Mouse (Mus musculus) neural tube, embryonic 12.5 days (tissue): Measurements from ENCODE around the gene Ect2. TPM values are rescaled to one million over a fixed set of nuclear protein-coding genes. Genes with fewer than 3 reads are reported as not detected.

Experiments
- ATAC-seq: fragments of 200-750 bp; cut with Nextera tagmentation; 2 replicates; pipeline ENCODE4 v1.8.0; 2017; ENCODE audit warnings: low read depth, mild to moderate bottlenecking, moderate TSS enrichment, moderate library complexity; ENCODE audit not compliant: low FRiP score
- H3K27ac ChIP-seq: fragments of 300-500 bp; sonication (generic); 2 replicates; pipeline ENCODE4 v1.5.1; 2016
- H3K27me3 ChIP-seq: fragments of 300-500 bp; sonication (generic); replicated peaks from 2 replicates; pipeline ENCODE4 v1.6.1; 2016; ENCODE audit warnings: mild to moderate bottlenecking
- H3K36me3 ChIP-seq: fragments of 300-500 bp; sonication (generic); 2 replicates; pipeline ENCODE4 v1.6.1; 2016; ENCODE audit warnings: mild to moderate bottlenecking
- H3K4me1 ChIP-seq: fragments of 300-500 bp; sonication (generic); 2 replicates; pipeline ENCODE4 v1.6.1; 2016
- H3K4me2 ChIP-seq: fragments of 300-500 bp; sonication (generic); replicated peaks from 2 replicates; pipeline ENCODE4 v1.6.1; 2016; ENCODE audit warnings: mild to moderate bottlenecking
- H3K4me3 ChIP-seq: fragments of 300-500 bp; sonication (generic); 2 replicates; pipeline ENCODE4 v1.5.1; 2016
- H3K9ac ChIP-seq: fragments of 300-500 bp; sonication (generic); 2 replicates; pipeline ENCODE4 v1.6.1; 2016; ENCODE audit warnings: mild to moderate bottlenecking
- H3K9me3 ChIP-seq: fragments of 300-500 bp; sonication (generic); 2 replicates; pipeline ENCODE4 v1.6.1; 2016; ENCODE audit warnings: mild to moderate bottlenecking
- WGBS: fragments of 180-500 bp; shearing (Covaris S2); methylation state at CpG from one replicate; pipeline ENCODE4 v1.1.7; 2016; 5-methylcytosine and 5-hydroxymethylcytosine counted together
- polyA plus RNA-seq: library from polyadenylated mRNA; unstranded; fragments of >200 nt; fragmentation: Nextera tagmentation; extraction: Ambion mirVana; gene quantifications from 2 replicates; pipeline ENCODE4 v1.2.1, GENCODE M21; 2016

Ect2 gene
- polyA plus RNA-seq, 1 experiment from 2014 or later, result 54.7 TPM

DNA sequence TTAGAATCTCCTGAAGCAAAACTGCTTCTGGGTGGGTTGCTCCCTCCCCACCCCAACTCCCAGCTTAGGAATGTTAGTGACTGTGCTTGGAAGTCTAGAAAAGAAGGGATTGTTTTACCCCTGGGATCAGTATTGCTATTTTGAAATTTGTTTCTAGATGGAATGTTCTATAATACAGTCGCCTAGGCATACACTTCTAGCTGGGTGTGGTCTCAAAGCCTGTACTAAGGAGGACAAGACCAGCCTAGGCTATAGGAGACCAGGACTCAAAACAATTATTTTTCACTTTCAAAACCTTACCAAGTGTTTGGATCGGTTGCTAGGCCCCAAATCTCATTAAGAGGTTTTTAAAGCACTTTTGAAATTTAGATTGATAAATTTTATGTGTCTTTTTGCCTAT is 602 bp upstream of the Ect2 start:
- H3K27ac ChIP-seq, result no peak overlapping the region
- no peak overlapping the region for H3K9ac ChIP-seq
- H3K27me3 ChIP-seq, result no peaks in the 10 kb centered on the region
- peak; percentile 22 for ATAC-seq
- H3K4me2 ChIP-seq, result peak overlapping the region; percentile 81
- 72% methylated on average over 2 of the region's 2 CpGs for WGBS
- H3K4me3 ChIP-seq, result peak overlapping the region; percentile 80; the same call in 1 of the 2 replicates
- 0 out of 2 replicates have a peak, but pooled peaks cover 3% of the 10 kb centered on the region for H3K36me3 ChIP-seq
- H3K9me3 ChIP-seq, result no peaks in the 10 kb centered on the region
- H3K4me1 ChIP-seq, result peaks cover 17% of the 10 kb centered on the region

GRCm38 (mm10) chr3:27153191-27153671 is 447 bp downstream of the Ect2 start:
- H3K4me2 ChIP-seq, result peak overlapping the region; percentile 81
- under 1% methylated on average over 31 of the region's 31 CpGs for WGBS
- H3K9ac ChIP-seq, result peak overlapping the region; percentile 77
- H3K4me1 ChIP-seq, result peaks cover 17% of the 10 kb centered on the region
- no peaks in the 10 kb centered on the region for H3K9me3 ChIP-seq
- peak overlapping the region; percentile 80 for H3K4me3 ChIP-seq
- no peaks in the 10 kb centered on the region for H3K27me3 ChIP-seq
- peak; percentile 63 for ATAC-seq
- no peak overlapping the region for H3K27ac ChIP-seq
- H3K36me3 ChIP-seq, result peaks cover 9% of the 10 kb centered on the region; the same call in 1 of the 2 replicates

- Histone ChIP-seq H3K9me3 (no peaks in the 10 kb centered on the region), H3K36me3 (peaks cover 33% of the 10 kb centered on the region), H3K27ac (no peak overlapping the region), H3K4me3 (no peak overlapping the region), H3K4me1 (no peaks in the 10 kb centered on the region), H3K9ac (no peak overlapping the region), H3K4me2 (no peak overlapping the region), H3K27me3 (no peaks in the 10 kb centered on the region)
- no peak for ATAC-seq
- WGBS, result 94% methylated on average over 7 of the region's 7 CpGs
Measured at GRCm38 (mm10) chr3:27145733-27146132, 7.9 kb downstream of the Ect2 start.

DNA sequence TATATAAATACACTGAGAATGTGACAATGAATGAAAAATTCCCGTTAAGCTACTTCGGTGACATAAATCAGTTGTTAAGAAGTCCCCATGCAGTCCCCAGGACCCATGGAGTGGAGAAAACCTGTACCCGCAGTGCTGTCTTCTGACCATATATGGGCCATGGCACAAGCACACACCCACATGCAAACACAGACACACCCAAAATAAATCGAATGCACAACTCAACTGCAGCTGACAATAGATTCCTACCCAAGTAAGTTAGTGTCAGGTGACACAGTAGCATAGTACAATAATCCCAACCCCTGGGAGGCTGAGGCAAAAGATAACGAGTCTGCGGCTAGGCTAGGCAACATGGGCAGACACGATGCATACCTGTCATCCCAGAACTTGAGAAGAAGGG is 10.1 kb downstream of the Ect2 start:
- H3K9me3 ChIP-seq, result no peaks in the 10 kb centered on the region
- H3K27ac ChIP-seq, result no peak overlapping the region
- no peaks in the 10 kb centered on the region for H3K27me3 ChIP-seq
- H3K9ac ChIP-seq, result no peak overlapping the region
- H3K4me3 ChIP-seq, result no peak overlapping the region
- H3K4me2 ChIP-seq, result no peak overlapping the region
- no peaks in the 10 kb centered on the region for H3K4me1 ChIP-seq
- no peak for ATAC-seq
- whole genome bisulfite sequencing, result 93% methylated on average over 7 of the region's 7 CpGs
- H3K36me3 ChIP-seq, result peaks cover 40% of the 10 kb centered on the region

DNA sequence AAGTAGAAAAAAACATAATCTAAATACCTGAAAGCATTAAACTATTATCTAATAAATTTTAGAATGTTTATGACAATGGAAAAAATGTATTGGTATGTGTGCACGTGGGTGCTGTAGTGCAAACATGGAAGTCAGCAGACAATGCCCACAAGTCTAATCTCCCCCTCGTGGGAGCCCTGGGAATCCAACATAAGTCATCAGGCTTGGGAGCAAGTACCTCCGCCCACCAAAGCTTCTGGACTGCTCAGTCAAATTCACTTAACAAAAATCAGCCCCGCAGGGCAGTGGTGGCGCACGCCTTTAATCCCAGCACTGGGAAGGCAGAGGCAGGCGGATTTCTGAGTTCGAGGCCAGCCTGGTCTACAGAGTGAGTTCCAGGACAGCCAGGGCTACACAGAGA is 13.6 kb downstream of the Ect2 start:
- no peak for ATAC-seq
- Histone ChIP-seq H3K36me3 (peaks cover 55% of the 10 kb centered on the region), H3K9ac (no peak overlapping the region), H3K27me3 (no peaks in the 10 kb centered on the region), H3K4me1 (no peaks in the 10 kb centered on the region), H3K4me2 (no peak overlapping the region), H3K27ac (no peak overlapping the region), H3K4me3 (no peak overlapping the region), H3K9me3 (no peaks in the 10 kb centered on the region)
- WGBS, result 91% methylated on average over 8 of the region's 8 CpGs

DNA sequence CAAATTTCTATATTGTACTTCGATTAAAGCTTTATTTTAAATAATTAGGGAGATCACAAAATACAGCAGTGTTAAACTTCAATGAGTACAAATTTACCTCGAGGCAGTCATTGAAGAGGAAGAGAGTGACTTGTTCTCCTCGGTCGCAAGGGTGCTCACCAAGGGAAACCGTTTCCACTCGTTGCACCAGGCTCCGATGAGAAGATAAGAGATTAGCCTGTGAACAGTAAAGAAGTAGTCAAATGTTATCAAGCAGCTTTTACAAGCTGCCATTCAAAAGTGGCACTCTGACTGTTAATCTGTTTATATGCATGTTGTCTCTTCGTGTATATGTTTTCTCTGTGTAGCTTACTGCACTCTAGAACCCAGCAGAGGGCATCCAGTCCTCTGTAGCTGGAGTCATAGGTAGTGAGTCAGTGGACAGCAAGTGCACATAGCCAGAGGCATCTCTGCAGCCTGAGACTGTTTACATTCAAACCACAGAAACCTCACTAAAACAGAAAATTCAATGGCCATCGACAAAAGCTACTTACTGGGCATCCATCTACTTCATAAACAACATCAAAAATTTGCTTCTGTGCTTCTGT is 31.7 kb downstream of the Ect2 start:
- Histone ChIP-seq H3K9ac (no peak overlapping the region), H3K4me2 (no peak overlapping the region), H3K4me1 (no peaks in the 10 kb centered on the region), H3K36me3 (peaks cover 34% of the 10 kb centered on the region), H3K27ac (no peak overlapping the region), H3K4me3 (no peak overlapping the region), H3K27me3 (no peaks in the 10 kb centered on the region), H3K9me3 (no peaks in the 10 kb centered on the region)
- WGBS, result 94% methylated on average over 9 of the region's 9 CpGs
- no peak for ATAC-seq

GRCm38 (mm10) chr3:27120932-27121331 is 32.7 kb downstream of the Ect2 start:
- peaks cover 38% of the 10 kb centered on the region for H3K36me3 ChIP-seq
- H3K4me2 ChIP-seq, result no peak overlapping the region
- H3K4me3 ChIP-seq, result no peak overlapping the region
- no peak for ATAC-seq
- 93% methylated on average over 6 of the region's 6 CpGs for WGBS
- no peak overlapping the region for H3K9ac ChIP-seq
- no peaks in the 10 kb centered on the region for H3K9me3 ChIP-seq
- H3K27ac ChIP-seq, result no peak overlapping the region
- H3K27me3 ChIP-seq, result no peaks in the 10 kb centered on the region
- no peaks in the 10 kb centered on the region for H3K4me1 ChIP-seq

DNA sequence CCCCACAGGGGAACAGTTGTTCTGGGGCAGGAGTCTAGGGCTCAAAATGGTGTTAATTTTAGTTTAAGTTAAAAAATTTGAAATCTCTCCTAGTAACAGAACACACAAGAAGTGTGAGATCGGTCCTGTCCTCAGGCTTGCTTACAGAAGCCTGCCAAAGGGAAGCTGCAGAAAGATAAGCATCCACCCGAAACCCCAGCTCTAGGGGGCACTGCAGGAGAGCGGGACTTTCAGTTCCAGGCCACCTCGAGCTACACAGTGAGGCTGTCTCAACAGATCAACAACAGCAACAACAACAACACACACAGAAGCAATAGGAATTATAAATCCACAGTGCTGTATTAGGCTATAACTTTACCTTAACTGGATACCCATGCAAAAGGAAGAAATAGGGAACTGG is 35.5 kb downstream of the Ect2 start:
- H3K36me3 ChIP-seq, result peaks cover 42% of the 10 kb centered on the region
- no peak overlapping the region for H3K27ac ChIP-seq
- no peak overlapping the region for H3K9ac ChIP-seq
- no peak overlapping the region for H3K4me3 ChIP-seq
- H3K27me3 ChIP-seq, result no peaks in the 10 kb centered on the region
- H3K4me1 ChIP-seq, result no peaks in the 10 kb centered on the region
- no peaks in the 10 kb centered on the region for H3K9me3 ChIP-seq
- H3K4me2 ChIP-seq, result no peak overlapping the region
- WGBS, result 92% methylated on average over 4 of the region's 4 CpGs
- no peak for ATAC-seq

DNA sequence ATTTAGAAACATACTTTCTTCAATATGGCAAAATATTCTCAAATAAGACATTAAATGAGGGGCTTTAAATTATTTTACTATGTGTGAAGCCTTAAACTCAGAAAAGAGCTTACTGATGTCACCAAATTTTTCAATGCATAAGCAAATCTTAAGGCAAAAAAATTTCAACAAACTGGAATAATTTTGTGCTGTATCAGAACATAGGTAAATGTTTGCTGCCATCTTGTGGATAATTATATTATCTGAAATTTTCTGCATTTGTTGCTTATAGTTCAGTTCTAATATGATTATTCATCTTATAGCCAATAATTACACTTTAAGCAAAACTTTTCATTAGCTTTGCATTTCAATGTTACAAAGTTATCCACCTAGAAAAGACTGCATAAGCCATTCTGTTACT is 42.8 kb downstream of the Ect2 start:
- no peak overlapping the region for H3K9ac ChIP-seq
- peaks cover 20% of the 10 kb centered on the region for H3K36me3 ChIP-seq
- H3K4me3 ChIP-seq, result no peak overlapping the region
- no peak for ATAC-seq
- no peak overlapping the region for H3K4me2 ChIP-seq
- no peak overlapping the region for H3K27ac ChIP-seq
- H3K9me3 ChIP-seq, result no peaks in the 10 kb centered on the region
- H3K4me1 ChIP-seq, result no peaks in the 10 kb centered on the region
- no peaks in the 10 kb centered on the region for H3K27me3 ChIP-seq

DNA sequence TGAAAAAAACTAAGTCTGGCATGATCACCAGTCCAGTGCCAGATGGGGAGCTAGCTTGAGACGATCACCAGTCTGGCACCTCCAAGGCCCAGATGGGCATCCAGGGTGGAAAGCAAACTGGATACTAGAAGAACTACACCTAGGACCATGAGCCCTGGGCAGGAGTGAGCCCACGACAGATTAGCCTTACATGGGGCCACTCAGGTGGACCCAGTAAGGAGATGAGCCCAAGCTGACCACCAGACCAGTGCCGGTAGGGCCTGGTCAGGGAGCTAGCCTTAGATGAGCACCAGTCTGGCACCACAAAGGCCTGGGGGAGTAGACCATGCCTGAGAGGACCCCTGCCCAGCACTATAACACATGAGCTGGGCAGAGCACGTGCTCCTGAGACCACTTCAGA is 44.6 kb downstream of the Ect2 start:
- no peak overlapping the region for H3K9ac ChIP-seq
- H3K27me3 ChIP-seq, result no peaks in the 10 kb centered on the region
- no peak for ATAC-seq
- H3K4me2 ChIP-seq, result no peak overlapping the region
- H3K27ac ChIP-seq, result no peak overlapping the region
- H3K4me3 ChIP-seq, result no peak overlapping the region
- H3K36me3 ChIP-seq, result peaks cover 16% of the 10 kb centered on the region
- WGBS, result 95% methylated on average over 4 of the region's 4 CpGs
- no peaks in the 10 kb centered on the region for H3K4me1 ChIP-seq
- no peaks in the 10 kb centered on the region for H3K9me3 ChIP-seq

- Histone ChIP-seq H3K27me3 (no peaks in the 10 kb centered on the region), H3K4me2 (no peak overlapping the region), H3K9me3 (no peaks in the 10 kb centered on the region), H3K4me3 (no peak overlapping the region), H3K4me1 (no peaks in the 10 kb centered on the region), H3K36me3 (peaks cover 18% of the 10 kb centered on the region), H3K9ac (no peak overlapping the region), H3K27ac (no peak overlapping the region)
- ATAC-seq, result no peak
- WGBS, result 89% methylated on average over 6 of the region's 6 CpGs
Measured at GRCm38 (mm10) chr3:27107142-27107541, 46.5 kb downstream of the Ect2 start.

- no peak overlapping the region for H3K4me2 ChIP-seq
- no peaks in the 10 kb centered on the region for H3K9me3 ChIP-seq
- H3K27ac ChIP-seq, result no peak overlapping the region
- no peak for ATAC-seq
- no peak overlapping the region for H3K9ac ChIP-seq
- H3K4me1 ChIP-seq, result no peaks in the 10 kb centered on the region
- peaks cover 22% of the 10 kb centered on the region for H3K36me3 ChIP-seq
- no peaks in the 10 kb centered on the region for H3K27me3 ChIP-seq
- H3K4me3 ChIP-seq, result no peak overlapping the region
- 96% methylated on average over 6 of the region's 6 CpGs for WGBS
Measured at GRCm38 (mm10) chr3:27102965-27103364, 50.7 kb downstream of the Ect2 start.

DNA sequence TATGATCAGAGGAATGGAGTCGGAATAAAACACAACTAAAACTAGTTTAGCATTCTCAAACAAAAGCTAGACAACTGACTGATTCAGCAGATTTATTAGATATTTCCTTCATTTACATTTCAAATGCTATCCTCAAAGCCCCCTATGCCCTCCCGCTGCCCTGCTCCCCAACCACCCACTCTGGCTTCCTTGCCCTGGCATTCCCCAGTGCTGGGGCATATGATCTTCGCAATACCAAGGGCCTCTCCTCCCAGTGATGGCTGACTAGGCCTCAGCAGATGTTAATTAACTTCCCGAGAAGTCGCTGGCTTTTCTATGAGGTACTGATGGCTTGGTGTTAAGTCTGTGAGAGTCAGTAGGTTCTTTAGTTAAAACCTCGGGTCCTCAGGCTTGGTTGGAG is 55.0 kb downstream of the Ect2 start:
- H3K36me3 ChIP-seq, result peaks cover 24% of the 10 kb centered on the region

More for the DNA sequence above, 55.0 kb downstream of the Ect2 start:
- no peaks in the 10 kb centered on the region for H3K9me3 ChIP-seq
- H3K4me2 ChIP-seq, result no peak overlapping the region
- H3K27me3 ChIP-seq, result no peaks in the 10 kb centered on the region
- no peak overlapping the region for H3K9ac ChIP-seq
- H3K4me1 ChIP-seq, result no peaks in the 10 kb centered on the region
- no peak overlapping the region for H3K4me3 ChIP-seq
- H3K27ac ChIP-seq, result no peak overlapping the region
- WGBS, result 64% methylated on average over 6 of the region's 6 CpGs
- ATAC-seq, result peak; percentile 71
